Mouse (Mus musculus) ES-Bruce4 (cell line): ENCODE measurements around the gene Cep170. TPM values are rescaled to one million over a fixed set of nuclear protein-coding genes. Genes with fewer than 3 reads are reported as not detected.
A peak's percentile ranks its signal among the peaks of the same experiment; 100 is the strongest.

Experiments
- H3K27ac ChIP-seq: 2 replicates; pipeline ENCODE4 v1.5.1; 2012; ENCODE audit warnings: low read length, inconsistent platforms; ENCODE audit not compliant: insufficient read depth
- H3K27me3 ChIP-seq: 2 replicates; pipeline ENCODE4 v1.6.1; 2012; ENCODE audit warnings: mild to moderate bottlenecking, low read length, inconsistent platforms; ENCODE audit not compliant: control insufficient read depth, poor library complexity, insufficient read depth, severe bottlenecking
- H3K36me3 ChIP-seq: 2 replicates; pipeline ENCODE4 v1.6.1; 2012; ENCODE audit warnings: inconsistent platforms, mild to moderate bottlenecking, low read length, moderate library complexity; ENCODE audit not compliant: control insufficient read depth, poor library complexity, insufficient read depth, severe bottlenecking
- H3K4me1 ChIP-seq: one replicate; pipeline ENCODE4 v1.8.1; 2011; ENCODE audit warnings: low read length; ENCODE audit not compliant: control insufficient read depth, insufficient read depth
- H3K4me3 ChIP-seq: 2 replicates; pipeline ENCODE4 v1.5.1; 2011; ENCODE audit warnings: low read depth, mild to moderate bottlenecking, low read length
- H3K9ac ChIP-seq: 2 replicates; pipeline ENCODE4 v1.6.1; 2012; ENCODE audit warnings: low read depth, mild to moderate bottlenecking, inconsistent platforms; ENCODE audit not compliant: poor library complexity, severe bottlenecking
- H3K9me3 ChIP-seq: replicated peaks from 2 replicates; pipeline ENCODE4 v1.6.1; 2012; ENCODE audit warnings: mild to moderate bottlenecking, low read length, inconsistent platforms; ENCODE audit not compliant: control insufficient read depth, poor library complexity, insufficient read depth, severe bottlenecking
- CTCF ChIP-seq: IDR thresholded peaks from one replicate; pipeline ENCODE4 v1.8.1; 2011; ENCODE audit warnings: low read depth, low read length
- EP300 ChIP-seq: IDR thresholded peaks from 2 replicates; pipeline ENCODE4 v1.6.1; 2011; ENCODE audit warnings: low read depth, low read length; ENCODE audit not compliant: insufficient read depth
- POLR2A ChIP-seq: IDR thresholded peaks from one replicate; pipeline ENCODE4 v1.8.1; 2011; ENCODE audit warnings: low read length; ENCODE audit not compliant: insufficient read depth
- polyA plus RNA-seq: library from polyadenylated mRNA; stranded (reverse); fragments of >200 nt; gene quantifications from 2 replicates; pipeline ENCODE4 v1.2.4, GENCODE M21; 2011; ENCODE audit warnings: low read depth; ENCODE audit not compliant: missing spikeins, insufficient read depth, insufficient read length

Cep170 gene
- polyA plus RNA-seq, 1 experiment = 24.5 TPM

DNA sequence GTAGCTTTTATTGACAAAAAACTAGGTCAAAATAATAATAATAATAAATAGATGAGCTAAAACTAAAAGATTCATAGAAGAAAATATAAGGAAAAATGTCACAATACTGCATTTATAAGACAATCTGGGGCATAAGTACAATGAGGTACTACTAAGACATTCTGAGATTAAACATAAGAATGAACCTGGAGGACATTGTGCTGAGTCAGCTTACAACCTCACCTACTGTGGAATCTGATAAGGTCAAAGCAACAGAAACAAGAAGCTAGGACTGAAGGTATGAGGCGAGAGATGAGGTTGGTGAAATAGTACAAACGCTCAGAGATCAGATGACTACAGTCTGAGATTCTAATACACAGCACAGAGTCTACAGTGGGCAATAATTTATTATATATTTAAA is 86.5 kb downstream of the Cep170 start:
- Histone ChIP-seq H3K36me3 (no peaks in the 10 kb centered on the region), H3K4me3 (no peak overlapping the region), H3K27me3 (no peaks in the 10 kb centered on the region), H3K9ac (no peak overlapping the region), H3K4me1 (no peaks in the 10 kb centered on the region), H3K9me3 (no peaks in the 10 kb centered on the region), H3K27ac (no peak overlapping the region)
- TF ChIP-seq CTCF = no peak
- no peak for TF ChIP-seq EP300
- TF ChIP-seq POLR2A = no peak

DNA sequence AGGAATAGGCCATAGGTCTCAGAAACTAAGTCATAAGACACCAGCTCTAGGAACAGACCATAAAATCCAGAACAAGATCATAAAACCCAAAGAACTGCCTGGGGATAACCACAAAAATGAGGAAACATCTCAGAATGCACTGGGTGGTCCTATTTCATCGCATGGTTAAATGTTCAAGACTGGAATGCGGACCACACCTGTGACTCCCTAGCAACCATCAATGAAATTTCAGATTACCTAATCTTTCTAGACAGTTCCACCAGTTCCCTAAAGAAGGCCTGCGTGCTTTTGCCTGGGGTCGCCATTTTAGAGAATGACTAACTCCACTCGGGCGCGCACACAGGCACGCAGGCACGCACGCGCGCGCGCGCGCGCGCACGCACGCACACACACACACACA is 89.1 kb downstream of the Cep170 start:
- Histone ChIP-seq H3K4me1 (no peaks in the 10 kb centered on the region), H3K27ac (no peak overlapping the region), H3K36me3 (no peaks in the 10 kb centered on the region), H3K4me3 (peak overlapping the region; percentile 24; the same call in 1 of the 2 replicates), H3K9me3 (peaks cover 6% of the 10 kb centered on the region), H3K27me3 (no peaks in the 10 kb centered on the region), H3K9ac (no peak overlapping the region)
- no peak for TF ChIP-seq POLR2A
- no peak for TF ChIP-seq CTCF
- no peak for TF ChIP-seq EP300

- Histone ChIP-seq H3K36me3 (no peaks in the 10 kb centered on the region), H3K9me3 (peaks cover 12% of the 10 kb centered on the region), H3K27me3 (no peaks in the 10 kb centered on the region), H3K4me1 (no peaks in the 10 kb centered on the region), H3K9ac (no peak overlapping the region), H3K27ac (no peak overlapping the region), H3K4me3 (no peak overlapping the region)
- no peak for TF ChIP-seq CTCF
- no peak for TF ChIP-seq POLR2A
- TF ChIP-seq EP300 = no peak
Observed at GRCm38 (mm10) chr1:176723858-176724713, 89.8 kb downstream of the Cep170 start.

DNA sequence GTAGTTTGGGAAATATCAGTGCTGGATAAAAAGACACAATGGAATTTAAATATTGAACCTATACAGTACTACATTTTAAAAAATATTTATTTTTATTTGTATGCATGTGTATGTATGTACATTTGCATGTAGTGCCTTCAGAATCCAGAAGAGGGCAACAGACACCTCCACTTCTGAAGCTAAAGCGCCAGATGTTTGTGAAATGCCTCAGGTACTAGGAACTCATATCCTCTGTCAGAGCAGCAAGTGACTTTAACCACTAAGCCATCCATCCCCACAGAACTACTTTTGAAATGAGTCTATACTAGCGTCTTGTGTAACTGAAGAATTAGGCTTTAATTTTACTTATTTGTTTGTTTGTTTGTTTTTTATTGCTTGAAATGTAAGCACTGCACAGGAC is 101.4 kb downstream of the Cep170 start:
- Histone ChIP-seq H3K4me1 (no peaks in the 10 kb centered on the region), H3K27ac (no peak overlapping the region), H3K9me3 (no peaks in the 10 kb centered on the region), H3K4me3 (no peak overlapping the region), H3K9ac (no peak overlapping the region), H3K36me3 (no peaks in the 10 kb centered on the region), H3K27me3 (no peaks in the 10 kb centered on the region)
- TF ChIP-seq CTCF = no peak
- TF ChIP-seq EP300 = no peak
- no peak for TF ChIP-seq POLR2A

GRCm38 (mm10) chr1:176700226-176700625 is 113.6 kb downstream of the Cep170 start:
- H3K36me3 ChIP-seq = no peaks in the 10 kb centered on the region
- TF ChIP-seq POLR2A (no peak), EP300 (no peak), CTCF (no peak)
- H3K4me3 ChIP-seq = no peak overlapping the region
- H3K9ac ChIP-seq = no peak overlapping the region
- H3K4me1 ChIP-seq = no peaks in the 10 kb centered on the region
- H3K27ac ChIP-seq = no peak overlapping the region
- H3K27me3 ChIP-seq = no peaks in the 10 kb centered on the region
- H3K9me3 ChIP-seq = no peaks in the 10 kb centered on the region

GRCm38 (mm10) chr1:176699793-176700192 is 114.1 kb downstream of the Cep170 start:
- Histone ChIP-seq H3K4me3 (no peak overlapping the region), H3K9me3 (no peaks in the 10 kb centered on the region), H3K36me3 (no peaks in the 10 kb centered on the region), H3K27ac (no peak overlapping the region), H3K9ac (no peak overlapping the region), H3K27me3 (no peaks in the 10 kb centered on the region), H3K4me1 (no peaks in the 10 kb centered on the region)
- TF ChIP-seq EP300 (no peak), CTCF (peak; percentile 32)
